Mouse (Mus musculus) gastrocnemius, postnatal 10 days (tissue): ENCODE results near the gene Kif3b. TPM values are rescaled to one million over a fixed set of nuclear protein-coding genes. Genes with fewer than 3 reads are reported as not detected.
"Not testable (repeated sequence)": the region's sequence is repeated elsewhere in the genome, so short reads cannot be mapped to it uniquely, and the experiment has no call there.

Experiments used
- DNase-seq: peaks from one replicate; pipeline ENCODE4 v3.0.0; 2021; ENCODE audit warnings: mixed read lengths
- long read RNA-seq, 2 experiments: library from polyadenylated mRNA; stranded (forward); transcript quantifications; one replicate each; pipeline ENCODE4 v2.0.0; 2021
- total RNA-seq, 2 experiments: library from RNA; stranded (reverse); gene quantifications; 2 replicates each; pipeline ENCODE4 v1.2.3; 2021

Gene Kif3b
- 1 to 10 TPM; 6.0 to 6.9 TPM for total RNA-seq
- long read RNA-seq, experiment 1, full-length matches to known transcripts: 1 of 3 reads
- long read RNA-seq, experiment 1, partial matches to known transcripts: 2 of 3 reads
- long read RNA-seq, experiment 1, other reads (novel, unspliced or antisense): 0 of 3 reads
- long read RNA-seq, experiment 2, full-length matches to known transcripts: 1 of 3 reads
- long read RNA-seq, experiment 2, partial matches to known transcripts: 0 of 3 reads
- long read RNA-seq, experiment 2, other reads (novel, unspliced or antisense): 2 of 3 reads

GRCm38 (mm10) chr2:153290938-153291928 is at the start of gene Kif3b:
Gene Kif3b (plus strand): TSS chr2:153291413.
- DNase-seq: peak; percentile 83

GRCm38 (mm10) chr2:153242156-153242555 is 49.1 kb upstream of the Kif3b start:
- no peak for DNase-seq

- no peak for DNase-seq
Measured at GRCm38 (mm10) chr2:153249751-153250150, 41.5 kb upstream of the Kif3b start.

GRCm38 (mm10) chr2:153256604-153257003 is 34.6 kb upstream of the Kif3b start:
- DNase-seq: no peak

GRCm38 (mm10) chr2:153259030-153259863 is 32.0 kb upstream of the Kif3b start:
- DNase-seq: no peak

GRCm38 (mm10) chr2:153259864-153260674 is 31.1 kb upstream of the Kif3b start:
- no peak for DNase-seq

GRCm38 (mm10) chr2:153263053-153263452 is 28.2 kb upstream of the Kif3b start:
- DNase-seq: no peak

- DNase-seq: no peak
Measured at GRCm38 (mm10) chr2:153267331-153267730, 23.9 kb upstream of the Kif3b start.

- DNase-seq: not testable (repeated sequence)
Measured at GRCm38 (mm10) chr2:153270231-153270915, 20.8 kb upstream of the Kif3b start.

- not testable (repeated sequence) for DNase-seq
Measured at GRCm38 (mm10) chr2:153274200-153274918, 16.9 kb upstream of the Kif3b start.

GRCm38 (mm10) chr2:153274919-153275247 is 16.3 kb upstream of the Kif3b start:
- DNase-seq: no peak

- not testable (repeated sequence) for DNase-seq
Measured at GRCm38 (mm10) chr2:153275577-153275976, 15.6 kb upstream of the Kif3b start.

GRCm38 (mm10) chr2:153276440-153276839 is 14.8 kb upstream of the Kif3b start:
- DNase-seq: no peak

- DNase-seq: not testable (repeated sequence)
Measured at GRCm38 (mm10) chr2:153276846-153277245, 14.4 kb upstream of the Kif3b start.

GRCm38 (mm10) chr2:153278357-153278756 is 12.9 kb upstream of the Kif3b start:
- DNase-seq: no peak

- DNase-seq: no peak
Measured at GRCm38 (mm10) chr2:153283919-153284318, 7.3 kb upstream of the Kif3b start.

- no peak for DNase-seq
Measured at GRCm38 (mm10) chr2:153286524-153286923, 4.7 kb upstream of the Kif3b start.

GRCm38 (mm10) chr2:153287835-153288234 is 3.4 kb upstream of the Kif3b start:
- no peak for DNase-seq

- DNase-seq: no peak
Measured at GRCm38 (mm10) chr2:153292305-153292861, 1.2 kb downstream of the Kif3b start.

GRCm38 (mm10) chr2:153295196-153295595 is 4.0 kb downstream of the Kif3b start:
- DNase-seq: no peak
